16 mouse cellular contexts compared by ENCODE assay signal in the genomic region with DNA sequence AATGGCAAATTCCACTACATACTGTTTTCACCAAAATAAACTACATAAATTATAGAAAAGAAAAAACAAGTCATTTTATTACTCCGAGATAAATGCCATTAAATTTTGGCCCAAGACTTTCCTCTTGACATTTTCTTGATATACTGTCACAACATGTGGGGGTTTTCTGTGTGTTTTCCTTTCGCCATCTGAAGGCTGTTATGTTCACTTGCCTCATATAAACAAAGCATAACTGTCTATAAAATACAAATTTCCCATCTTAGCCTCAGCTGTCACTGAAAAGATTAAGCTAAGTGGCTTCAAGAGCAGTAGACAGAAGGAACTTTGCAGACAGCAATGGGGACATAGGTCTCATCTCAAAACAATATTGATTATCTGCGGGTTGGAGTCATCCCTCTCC.
"Had no signal": no experiment of that assay in that cellular context is flagged by ENCODE, and none has a peak within 500 bp of the region (broad histone marks: within the 10 kb centered on the region; RNA-seq: fewer than 3 reads in every experiment).

No protein-coding gene starts in this region.

- H3K27me3 ChIP-seq: liver, embryonic 13.5 days; liver, embryonic 15.5 days; megakaryocyte, embryonic 14.5 days; midbrain, embryonic 13.5 days; midbrain, embryonic 15.5 days; neural tube, embryonic 12.5 days; stomach, embryonic 15.5 days had no signal

- H3K27ac ChIP-seq: liver, embryonic 13.5 days; liver, embryonic 15.5 days; macrophage; midbrain, embryonic 13.5 days; midbrain, embryonic 15.5 days; neural tube, embryonic 12.5 days; stomach, embryonic 15.5 days; stomach, postnatal 0 days had no signal

- H3K9ac ChIP-seq: liver, embryonic 13.5 days; liver, embryonic 15.5 days; liver, postnatal 0 days; midbrain, embryonic 13.5 days; midbrain, embryonic 15.5 days; neural tube, embryonic 12.5 days; stomach, embryonic 15.5 days had no signal

- DNase-seq: liver, embryonic 13.5 days; liver, postnatal 0 days; right cerebral cortex, postnatal 14 days; thymus, adult 2 months; thymus, postnatal 25 days; thymus, postnatal 4 days had no signal

- H3K4me1 ChIP-seq: midbrain, embryonic 13.5 days; neural tube, embryonic 12.5 days; stomach, embryonic 15.5 days had no signal

- H3K4me2 ChIP-seq: liver, embryonic 11.5 days; liver, embryonic 13.5 days; liver, embryonic 15.5 days; midbrain, embryonic 11.5 days; midbrain, embryonic 13.5 days; midbrain, embryonic 15.5 days; neural tube, embryonic 12.5 days; stomach, embryonic 15.5 days had no signal

- ATAC-seq: liver, postnatal 0 days; midbrain, embryonic 13.5 days; midbrain, embryonic 15.5 days had no signal

- H3K4me3 ChIP-seq: liver, embryonic 13.5 days; liver, embryonic 15.5 days; megakaryocyte, embryonic 14.5 days; midbrain, embryonic 13.5 days; midbrain, embryonic 15.5 days; neural tube, embryonic 12.5 days; stomach, embryonic 15.5 days had no signal

- H3K9me3 ChIP-seq: liver, embryonic 13.5 days; liver, embryonic 15.5 days; megakaryocyte, embryonic 14.5 days; midbrain, embryonic 13.5 days; midbrain, embryonic 15.5 days; neural tube, embryonic 12.5 days; stomach, embryonic 15.5 days had no signal
